Mouse (Mus musculus) megakaryocyte, adult 5-6 weeks (primary cell): ENCODE data around the gene Fmnl2. TPM values are rescaled to one million over a fixed set of nuclear protein-coding genes. Genes with fewer than 3 reads are reported as not detected.

Source experiments
- ATAC-seq: 2 replicates; pipeline ENCODE4 v1.8.0; 2016; ENCODE audit warnings: mild to moderate bottlenecking, inconsistent platforms; ENCODE audit not compliant: poor library complexity, severe bottlenecking
- total RNA-seq, 2 experiments: library from RNA; stranded (forward) in 1 of 2; stranded (reverse) in 1 of 2; fragments of 153-499, 151-499 nt in 1 of 2; fragments of 221-1000, 200-1000 nt in 1 of 2; gene quantifications; 2 replicates each; pipeline versions ENCODE4 v1.2.3 to v1.2.4; 2015 to 2017

The Fmnl2 gene
- 11.3 and 14.5 TPM in 2 replicates for total RNA-seq (2015)
- 8.2 and 8.4 TPM in 2 replicates for total RNA-seq (2017)

DNA sequence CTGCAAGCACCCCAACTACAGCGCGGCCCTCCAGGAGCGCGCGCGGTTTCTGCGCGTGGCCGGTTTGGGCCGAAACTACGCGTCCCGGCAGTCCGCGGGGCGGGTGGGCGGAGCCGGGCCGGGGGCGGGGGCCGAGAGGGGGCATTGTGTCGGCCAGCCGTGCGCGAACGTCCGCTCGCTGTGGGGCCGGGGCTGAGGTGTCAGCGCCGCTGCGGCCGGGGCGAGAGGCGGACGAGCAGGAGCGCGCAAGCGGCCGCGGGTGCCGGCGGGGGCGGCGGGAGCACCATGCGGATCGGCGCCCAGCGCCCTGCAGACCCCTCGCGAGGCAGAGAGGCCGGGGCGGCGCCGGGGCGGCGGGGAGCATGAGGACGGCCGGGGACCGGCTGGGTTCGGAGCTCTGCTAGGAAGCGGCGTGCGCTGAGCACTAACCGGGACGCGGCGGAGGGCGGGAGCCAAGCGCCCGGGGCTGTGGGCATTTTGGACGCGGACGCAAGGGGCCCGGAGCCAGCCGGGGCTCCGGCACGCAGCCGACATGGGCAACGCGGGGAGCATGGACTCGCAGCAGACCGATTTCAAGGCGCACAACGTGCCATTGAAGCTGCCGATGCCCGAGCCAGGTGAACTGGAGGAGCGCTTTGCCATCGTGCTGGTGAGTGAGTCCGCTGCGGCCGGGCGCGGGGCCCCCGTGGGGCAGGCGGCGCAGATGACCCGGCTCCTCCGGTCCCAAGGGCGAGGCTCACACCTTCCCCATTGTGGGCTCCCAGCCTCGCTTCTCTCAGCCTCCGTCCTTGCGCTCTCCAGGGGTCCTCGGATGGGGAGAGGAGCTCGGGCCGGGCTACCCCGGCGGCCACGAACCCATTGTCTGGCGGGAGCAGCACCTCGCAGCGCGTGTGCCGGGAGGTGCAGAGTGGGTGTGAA, at the start of gene Fmnl2:
TSS of gene Fmnl2 (plus strand) at position 250 of the 918 bp plus-strand sequence.
- peak; percentile 78 for ATAC-seq

DNA sequence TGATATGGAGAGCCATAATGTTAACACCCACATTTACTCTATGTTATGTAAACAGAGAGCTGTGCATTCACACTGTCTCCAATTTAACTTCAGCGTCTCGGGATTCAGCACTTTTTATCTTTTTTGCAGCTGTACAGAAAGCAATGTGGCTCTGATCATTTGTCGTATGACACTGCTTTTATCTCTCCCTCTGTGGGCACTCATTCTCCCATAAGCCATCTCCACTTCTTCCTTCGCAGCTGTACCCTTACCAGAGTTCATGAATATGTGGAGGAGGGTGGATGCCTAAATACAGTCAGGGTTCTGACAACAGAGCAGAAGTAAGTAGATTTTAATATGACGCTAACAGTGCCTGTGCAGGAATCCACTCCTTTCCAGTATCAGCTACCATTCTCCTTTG, 47.7 kb upstream of the Fmnl2 start:
- ATAC-seq = no peak

DNA sequence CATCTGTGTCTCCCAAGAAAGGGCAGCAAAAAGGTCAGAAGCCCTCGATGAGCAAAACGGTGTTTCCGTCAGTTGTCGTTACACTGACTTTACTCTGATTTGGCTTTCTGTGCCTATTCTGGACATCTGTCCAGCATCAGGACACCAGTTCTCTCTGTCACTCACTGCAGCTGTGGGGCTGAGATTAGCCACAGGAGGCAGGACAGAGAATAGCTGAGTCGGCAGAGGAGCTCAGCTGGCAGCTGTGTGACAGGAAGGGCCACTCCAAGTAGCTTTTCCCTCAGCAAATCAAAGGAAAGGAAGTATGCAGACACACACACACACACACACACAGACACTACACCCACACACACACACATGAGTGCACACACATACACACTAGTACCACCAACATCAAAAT, 46.0 kb upstream of the Fmnl2 start:
- no peak for ATAC-seq

DNA sequence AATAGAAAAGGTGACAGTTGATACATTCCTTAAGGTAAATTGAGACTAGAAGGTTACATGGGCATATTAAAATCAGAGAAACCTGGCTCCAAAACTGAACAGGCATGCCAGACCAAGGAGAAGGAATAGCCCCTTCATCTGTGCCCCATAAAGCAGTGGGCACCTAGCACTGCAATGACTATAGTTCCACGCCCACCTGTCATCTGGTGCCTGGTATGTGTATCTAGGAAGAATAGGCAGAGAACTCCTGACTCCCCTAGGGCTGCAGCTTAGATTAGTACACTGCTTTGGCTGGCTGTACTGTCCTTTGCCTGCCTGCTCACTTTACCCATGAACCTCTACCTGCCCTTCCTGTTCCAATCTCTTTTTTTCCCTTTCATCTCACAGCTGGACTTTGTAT, 40.3 kb upstream of the Fmnl2 start:
- no peak for ATAC-seq

DNA sequence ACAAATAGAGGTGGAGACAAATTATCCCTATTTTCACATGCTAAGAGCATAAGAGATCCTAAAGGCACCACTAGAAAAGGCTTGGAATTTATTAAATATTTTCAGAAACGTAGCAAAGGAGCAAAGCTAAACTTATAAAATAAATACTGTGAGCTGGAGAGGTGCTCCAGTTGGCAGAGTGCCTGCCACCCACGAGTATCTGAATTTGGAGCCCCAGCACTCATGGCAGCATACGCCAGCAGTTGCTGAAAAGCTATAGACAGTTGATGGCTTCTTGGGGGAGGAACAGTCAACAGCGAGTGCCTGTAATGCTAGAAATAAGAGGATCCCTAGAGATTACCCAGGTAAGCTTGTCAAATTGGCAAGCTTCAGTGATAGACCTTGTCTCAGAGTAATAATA, 38.7 kb upstream of the Fmnl2 start:
- no peak for ATAC-seq

DNA sequence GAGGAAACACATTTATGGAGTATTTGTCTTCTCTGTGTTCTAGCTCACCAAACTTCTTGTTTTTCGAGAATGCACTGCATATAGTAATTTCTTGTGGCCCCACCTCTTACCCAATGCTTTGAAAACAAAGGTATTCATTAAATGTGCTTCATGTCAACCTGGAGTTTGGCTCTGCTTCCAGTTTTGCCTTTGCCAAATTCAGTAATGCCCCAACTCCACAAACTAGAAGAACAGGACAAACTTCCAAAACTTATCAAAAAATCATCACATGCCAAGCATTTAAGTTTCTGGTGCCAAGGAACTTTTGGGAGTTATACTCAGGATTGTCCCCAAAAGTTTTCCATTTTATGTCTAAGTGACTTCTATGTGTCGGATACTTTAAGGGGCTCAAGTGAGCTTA, 35.4 kb upstream of the Fmnl2 start:
- ATAC-seq = no peak

DNA sequence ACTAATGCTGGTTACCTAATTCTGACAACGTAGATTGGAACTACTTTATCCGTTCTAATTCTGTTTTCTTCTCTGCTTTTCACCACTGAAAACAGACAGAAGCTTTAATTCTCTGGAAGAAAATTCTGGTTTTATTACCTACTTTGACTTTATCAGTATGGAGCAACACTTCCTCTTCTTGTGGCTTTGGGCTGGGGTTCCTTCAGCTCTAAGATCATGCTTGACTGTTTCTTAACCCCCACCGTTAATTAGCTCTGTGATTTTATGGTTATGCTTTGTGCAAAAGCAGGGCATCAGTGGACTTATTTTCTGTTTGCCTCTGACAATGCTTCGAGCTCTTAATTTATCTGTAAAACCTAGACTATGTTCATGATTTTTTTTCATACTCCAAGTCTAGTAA, 29.6 kb upstream of the Fmnl2 start:
- ATAC-seq = peak; percentile 51; the same call in 1 of the 2 replicates

DNA sequence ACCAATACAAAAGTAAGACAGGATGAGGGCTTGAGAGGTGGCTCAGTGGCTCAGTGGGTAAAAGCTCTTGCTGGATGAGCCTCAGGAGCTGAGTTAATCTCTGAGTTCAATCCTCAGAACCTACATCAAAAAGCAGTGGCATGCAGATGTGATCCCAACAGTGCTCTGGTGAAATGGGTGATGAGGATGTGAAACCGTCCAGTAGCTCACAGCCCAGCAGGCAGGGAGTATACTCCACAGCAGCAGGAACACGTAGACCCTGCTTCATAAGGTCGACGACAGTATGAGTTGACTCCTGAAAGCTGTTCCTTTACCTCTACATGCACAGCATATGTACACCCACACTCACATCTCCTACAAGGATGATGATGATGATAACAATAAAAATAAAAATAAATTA, 27.1 kb upstream of the Fmnl2 start:
- ATAC-seq = peak; percentile 91

DNA sequence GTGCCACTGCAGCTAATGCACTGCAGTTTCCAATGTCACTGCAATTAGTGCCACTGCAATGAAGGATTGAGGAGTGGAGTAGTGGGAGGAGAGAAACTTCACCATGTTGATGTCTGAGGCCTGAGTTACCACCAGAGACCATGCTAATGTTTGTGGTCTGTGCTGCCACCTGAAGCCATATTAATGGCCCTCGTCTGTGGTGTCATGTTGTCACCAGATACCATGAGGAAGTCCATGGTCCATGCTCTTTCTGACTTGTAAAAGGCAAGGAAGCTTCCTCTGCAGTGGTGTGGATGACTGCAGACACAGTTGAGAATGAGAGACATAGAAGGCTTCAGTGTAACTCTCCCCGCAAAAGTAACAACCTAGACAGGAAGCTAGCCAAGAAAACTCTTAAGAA, 26.1 kb upstream of the Fmnl2 start:
- ATAC-seq = no peak

DNA sequence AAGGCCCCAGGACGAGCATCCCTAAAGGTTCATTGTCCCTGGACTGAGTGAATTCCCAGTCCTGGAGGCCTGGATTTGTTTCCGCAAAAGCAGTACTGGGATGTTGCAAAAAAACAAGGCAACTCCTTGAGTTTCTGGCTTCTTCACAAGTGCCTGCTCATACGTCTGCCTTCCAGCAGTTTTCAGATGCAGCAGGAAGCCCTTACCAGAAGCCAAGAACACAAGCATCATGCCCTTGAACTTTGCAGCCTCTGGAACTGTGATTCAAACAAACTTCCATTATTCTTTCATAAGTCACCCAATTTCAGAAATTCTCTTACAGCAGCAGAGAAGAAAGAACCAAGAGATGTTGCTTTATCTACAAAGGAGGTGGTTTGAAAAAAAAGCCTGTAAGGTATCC, 21.9 kb upstream of the Fmnl2 start:
- no peak for ATAC-seq

DNA sequence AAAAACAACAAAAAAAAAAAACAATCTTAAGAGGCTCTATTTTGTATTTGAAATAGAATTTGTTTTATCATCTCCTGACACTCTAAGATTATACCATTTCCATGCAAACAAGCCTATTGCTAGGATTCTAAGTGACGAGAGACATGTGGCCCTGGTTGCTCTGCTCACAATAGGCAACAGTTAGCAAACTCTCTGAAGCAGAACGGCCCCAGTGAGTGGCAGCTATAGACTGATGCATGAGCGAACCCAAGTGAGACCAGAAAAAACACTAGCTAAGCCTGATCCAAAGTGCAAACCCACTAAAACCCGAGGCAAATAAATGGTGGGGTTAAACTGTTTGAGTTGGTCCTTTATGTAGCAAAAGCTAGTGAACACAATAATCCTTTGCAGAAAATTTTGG, 18.6 kb upstream of the Fmnl2 start:
- ATAC-seq = no peak

DNA sequence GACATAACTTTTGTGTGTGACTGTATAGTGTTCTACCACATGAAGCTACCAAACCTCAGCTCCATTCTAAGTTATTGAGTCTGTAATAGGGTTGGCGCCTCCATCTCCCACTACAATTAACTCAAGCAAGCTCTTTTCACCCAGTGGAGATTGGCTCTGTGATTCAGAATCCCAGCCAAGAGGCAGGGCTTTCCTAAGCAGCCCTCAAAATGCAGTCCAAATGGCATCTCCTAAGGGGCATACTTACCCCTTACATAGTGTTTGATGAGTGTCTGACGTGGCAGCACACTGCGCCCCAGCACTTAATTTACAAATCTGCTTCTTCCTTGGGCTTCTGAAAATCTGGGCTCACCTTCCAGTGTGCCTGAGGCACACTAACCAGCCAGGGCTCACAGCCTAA, 17.8 kb upstream of the Fmnl2 start:
- no peak for ATAC-seq

DNA sequence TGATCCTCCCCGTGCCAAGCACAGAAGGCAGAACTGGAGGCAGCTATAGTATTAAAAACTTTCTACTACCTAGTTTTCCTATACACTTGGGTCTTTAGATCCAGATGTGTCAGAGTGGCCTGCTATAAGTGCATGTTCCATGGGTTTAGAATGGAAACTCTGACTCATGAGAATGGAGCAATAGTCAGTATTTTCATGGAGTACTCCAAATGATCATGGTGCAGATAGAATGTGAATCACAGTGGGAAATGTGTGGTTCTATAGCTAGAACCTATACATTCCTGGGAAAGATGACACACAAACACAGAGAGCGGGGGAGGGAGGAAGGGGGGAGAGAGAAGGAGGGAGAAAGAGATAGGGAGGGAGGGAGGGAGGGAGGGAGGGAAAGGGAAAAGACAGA, 13.8 kb upstream of the Fmnl2 start:
- ATAC-seq = no peak

DNA sequence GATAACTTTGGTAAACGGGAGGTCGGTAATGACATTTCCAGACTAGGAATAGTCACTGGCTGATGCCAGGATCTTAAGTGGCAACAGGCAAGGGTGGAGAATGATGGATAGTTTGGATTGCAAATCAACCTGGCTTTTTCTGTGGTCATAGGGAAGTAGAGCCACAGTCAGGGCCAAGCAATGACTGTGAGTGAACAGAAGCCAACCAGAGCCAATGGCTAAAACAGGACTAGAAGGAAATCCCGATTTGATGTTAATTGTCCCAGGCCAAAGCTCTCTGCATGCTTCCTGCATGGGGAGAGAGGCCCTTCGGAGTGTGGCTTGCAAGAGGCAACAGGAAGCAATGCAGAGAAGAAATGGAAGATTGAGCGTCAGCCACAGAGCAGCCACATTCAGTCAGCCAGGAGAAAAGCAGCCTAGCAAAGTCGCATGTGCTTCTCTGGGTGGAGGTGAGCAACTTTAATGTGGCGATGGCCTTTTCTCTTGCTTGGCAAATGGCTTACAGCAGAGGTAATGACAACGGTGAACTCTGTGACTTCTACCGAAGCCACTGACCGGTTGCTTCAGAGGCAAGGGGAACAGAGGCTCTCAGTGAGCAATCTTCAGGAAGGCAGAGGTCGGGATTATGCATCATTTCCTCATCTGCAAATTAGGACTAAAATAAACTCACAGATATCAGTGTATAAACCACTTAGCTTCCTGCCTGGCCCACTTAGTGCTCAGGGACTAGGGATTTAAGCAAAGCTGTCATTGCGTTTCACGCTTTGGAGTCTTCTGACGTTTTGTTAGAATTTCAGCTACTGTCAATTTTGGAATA, 12.5 kb upstream of the Fmnl2 start:
- peak; percentile 43; the same call in 1 of the 2 replicates for ATAC-seq

DNA sequence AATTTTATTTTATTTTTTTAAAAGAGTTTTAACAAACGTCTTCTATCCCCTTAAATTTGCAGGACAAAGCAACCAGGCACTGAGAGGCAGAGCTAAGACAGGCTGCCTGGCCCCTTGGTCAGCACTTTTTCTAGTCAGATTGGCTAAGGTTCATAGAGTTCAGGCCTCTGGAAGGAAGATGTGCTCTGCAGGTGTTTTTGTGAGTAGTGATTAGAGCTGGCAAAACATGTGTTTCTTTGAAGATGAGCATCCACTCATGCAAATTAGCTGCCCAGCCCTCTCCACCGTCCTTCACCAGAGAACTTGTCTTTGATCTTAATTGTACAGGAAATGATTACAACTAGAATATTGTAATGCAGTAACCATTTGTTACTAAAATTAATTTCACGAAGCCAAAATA, 11.2 kb upstream of the Fmnl2 start:
- no peak for ATAC-seq

DNA sequence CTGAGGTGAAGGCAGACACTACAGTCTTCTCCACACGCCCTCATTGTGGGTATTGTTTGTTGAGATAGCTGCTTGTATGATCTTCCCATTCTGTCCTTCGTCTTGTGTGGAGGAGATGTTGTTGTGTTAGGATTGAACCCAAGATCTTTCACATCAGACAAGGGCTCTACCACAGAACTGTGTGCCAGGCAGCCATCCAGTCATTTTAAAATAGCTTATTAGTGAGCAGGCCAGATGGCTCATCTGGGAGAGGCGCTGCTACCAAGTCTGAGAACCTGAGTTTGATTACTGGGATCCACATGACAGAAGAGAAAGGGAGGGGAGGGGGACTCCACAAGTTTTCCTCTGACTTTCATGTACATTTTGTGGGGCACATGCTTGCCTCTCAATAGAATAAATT, 8.6 kb upstream of the Fmnl2 start:
- no peak for ATAC-seq

DNA sequence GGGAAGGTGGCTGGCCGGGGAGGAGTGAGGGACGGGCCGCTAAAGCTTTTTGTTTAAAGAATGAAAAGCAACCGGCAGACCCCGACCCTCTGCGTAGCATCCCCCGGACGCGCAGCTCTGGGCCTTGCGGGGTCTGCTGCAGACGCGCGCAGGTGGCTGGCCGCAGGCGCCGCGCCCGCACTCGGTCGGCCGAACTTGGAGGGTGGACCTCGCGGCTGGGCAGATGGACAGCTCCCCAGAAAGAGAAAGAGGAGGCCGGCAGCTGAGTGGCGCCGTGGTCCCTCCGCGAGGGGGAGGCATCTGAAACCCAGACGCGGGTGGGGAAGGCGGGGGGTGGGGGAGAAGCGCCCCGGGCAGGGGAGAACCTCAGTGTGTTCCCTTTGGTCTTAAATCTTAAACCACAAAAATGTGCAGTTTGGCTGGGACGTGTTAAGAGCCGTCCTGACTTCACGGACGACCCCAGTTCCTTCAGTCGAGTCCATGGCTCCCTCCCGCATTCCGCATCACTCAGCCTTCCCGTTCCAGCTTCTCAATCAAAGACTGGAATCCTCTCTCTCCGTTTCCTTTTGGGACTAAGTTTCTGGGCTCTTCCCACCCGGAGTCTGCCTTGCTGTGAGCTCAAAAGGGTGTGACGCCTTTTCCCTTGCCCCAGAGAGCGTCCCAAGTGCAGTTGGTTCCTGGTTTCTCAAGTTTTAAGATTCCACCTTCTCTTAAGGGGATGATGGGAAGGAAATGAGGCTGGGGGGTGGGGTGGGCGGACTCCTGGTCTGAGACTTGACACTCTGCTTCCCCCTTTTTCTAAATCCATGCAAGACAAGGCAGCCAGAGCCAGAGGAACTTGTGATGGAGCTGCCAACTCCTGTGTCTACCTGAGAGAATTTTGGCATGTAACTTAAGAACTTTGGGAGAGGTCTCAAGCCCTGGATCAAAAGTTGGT, 1.1 kb downstream of the Fmnl2 start:
- ATAC-seq = peak; percentile 33

DNA sequence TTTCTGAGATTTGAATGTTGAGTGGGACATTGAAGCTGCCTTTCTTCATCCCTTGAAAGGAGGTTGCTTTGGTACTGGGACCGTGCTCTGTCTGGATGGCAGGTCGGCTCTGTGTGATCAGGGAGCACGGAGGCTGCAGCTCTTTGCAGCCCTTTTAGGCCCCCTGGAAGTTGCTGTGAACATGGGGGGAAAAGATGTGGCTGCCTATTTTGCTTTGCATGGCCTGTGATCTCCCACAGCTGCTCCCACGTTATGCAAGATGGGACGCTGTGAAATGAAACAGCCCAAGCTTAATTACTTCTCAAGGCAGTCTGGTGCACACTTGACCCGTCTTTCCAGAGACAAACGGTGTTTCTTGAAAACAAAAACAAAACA, 1.8 kb downstream of the Fmnl2 start:
- no peak for ATAC-seq

DNA sequence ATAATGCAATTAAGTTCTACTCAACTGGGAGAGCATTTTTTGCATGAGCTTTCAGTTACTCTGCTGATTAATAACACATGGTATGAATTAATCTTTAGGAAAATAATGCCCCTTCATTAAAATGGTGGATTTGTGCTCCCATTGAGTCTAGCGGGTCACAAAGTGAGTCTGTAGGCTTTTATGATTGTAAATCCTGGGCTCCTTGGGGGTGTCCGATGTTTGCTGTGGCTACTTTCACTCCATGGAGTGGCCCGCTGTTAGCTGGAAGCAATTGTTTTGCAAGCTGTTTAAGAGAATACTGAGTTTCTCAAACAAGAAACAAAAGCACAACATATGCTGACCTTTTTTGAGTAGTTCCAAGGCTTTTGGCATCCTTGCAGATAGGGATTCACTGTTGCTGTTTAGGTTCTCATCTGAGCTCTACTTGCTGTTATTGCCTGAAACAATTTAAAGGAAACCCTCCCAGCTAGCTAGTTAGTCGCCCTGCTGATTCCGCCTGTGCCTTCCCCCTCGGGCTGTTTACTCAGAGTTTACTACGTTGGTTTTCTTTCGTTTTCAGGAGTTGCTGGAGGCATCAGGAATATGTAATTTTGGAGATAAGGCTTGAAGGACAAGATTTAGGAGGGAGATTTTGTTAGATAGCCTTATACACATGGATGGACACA, 2.6 kb downstream of the Fmnl2 start:
- no peak for ATAC-seq

DNA sequence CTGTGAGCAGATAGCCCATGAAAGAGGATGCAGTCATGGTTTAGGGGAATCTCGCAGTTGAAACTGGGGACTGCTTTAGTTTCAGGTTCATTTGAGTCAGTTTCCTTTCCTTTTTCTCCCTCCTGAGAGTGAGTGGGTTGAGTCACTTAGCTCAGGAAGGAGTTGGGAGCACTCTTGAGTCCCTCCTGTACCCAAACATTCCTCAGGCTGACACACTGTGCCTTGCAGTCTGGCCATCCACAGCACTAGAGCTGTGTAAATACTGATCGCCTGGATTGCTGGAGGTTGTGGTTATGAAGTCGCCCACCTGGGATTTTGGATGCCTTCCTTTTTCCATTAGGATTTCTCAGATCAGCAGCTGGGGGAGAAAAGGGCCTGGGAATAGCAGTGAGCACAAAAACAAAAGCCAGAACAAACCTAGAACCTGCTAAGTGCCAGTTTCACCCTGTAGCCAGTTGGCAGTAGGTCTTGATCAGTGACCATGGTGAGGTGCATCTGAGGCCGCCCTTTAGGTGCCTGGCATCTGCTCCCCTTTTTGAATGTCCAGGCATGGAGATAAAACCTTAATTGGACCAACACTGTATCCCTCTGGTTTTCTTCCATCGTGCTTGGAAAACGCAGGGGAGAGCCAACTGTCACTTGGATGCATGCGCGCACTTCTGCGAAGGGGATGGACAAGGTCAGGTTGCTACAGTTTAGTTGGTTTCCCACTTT, 4.5 kb downstream of the Fmnl2 start:
- 0 out of 2 replicates have a peak, but pooled peaks have one; percentile 5 for ATAC-seq
